Mouse (Mus musculus) megakaryocyte progenitor cell, adult 5-6 weeks (primary cell): ENCODE results near the gene Rnf168. TPM values are rescaled to one million over a fixed set of nuclear protein-coding genes. Genes with fewer than 3 reads are reported as not detected.

Experiments used
- ATAC-seq: replicated peaks from 2 replicates; pipeline ENCODE4 v1.8.0; 2016; ENCODE audit warnings: mild to moderate bottlenecking, moderate TSS enrichment, inconsistent platforms; ENCODE audit not compliant: poor library complexity
- total RNA-seq, 2 experiments: library from RNA; stranded (forward) in 1 of 2; stranded (reverse) in 1 of 2; fragments of 157-497, 149-512 nt in 1 of 2; fragments of 200-1000 nt in 1 of 2; gene quantifications; 2 replicates each; pipeline versions ENCODE4 v1.2.3 to v1.2.4; 2015 to 2017

The Rnf168 gene
- total RNA-seq, 2 experiments from 2014 or later, result 18.2 to 58.3 TPM

GRCm38 (mm10) chr16:32312859-32313258 is 35.6 kb downstream of the Rnf168 start:
- no peak for ATAC-seq

DNA sequence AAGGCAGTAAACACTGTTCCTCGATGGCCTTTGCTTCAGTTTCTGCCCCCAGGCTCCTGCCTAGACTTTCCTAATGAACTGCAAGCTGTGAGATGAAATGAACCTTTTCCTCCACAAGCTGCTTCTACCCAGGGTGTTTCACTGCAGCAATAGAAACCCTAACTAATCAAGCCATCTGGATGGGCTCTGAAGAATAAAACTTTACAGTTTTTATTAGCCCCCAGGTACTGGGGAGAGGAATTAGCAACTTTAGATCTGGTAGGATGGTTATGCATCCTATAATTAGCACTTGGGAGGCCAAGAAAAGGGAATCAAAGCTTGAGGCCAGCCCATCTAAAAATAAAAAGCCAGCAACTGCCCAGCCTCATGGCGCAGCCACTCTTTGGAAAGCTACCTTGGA is 39.3 kb downstream of the Rnf168 start:
- no peak for ATAC-seq

DNA sequence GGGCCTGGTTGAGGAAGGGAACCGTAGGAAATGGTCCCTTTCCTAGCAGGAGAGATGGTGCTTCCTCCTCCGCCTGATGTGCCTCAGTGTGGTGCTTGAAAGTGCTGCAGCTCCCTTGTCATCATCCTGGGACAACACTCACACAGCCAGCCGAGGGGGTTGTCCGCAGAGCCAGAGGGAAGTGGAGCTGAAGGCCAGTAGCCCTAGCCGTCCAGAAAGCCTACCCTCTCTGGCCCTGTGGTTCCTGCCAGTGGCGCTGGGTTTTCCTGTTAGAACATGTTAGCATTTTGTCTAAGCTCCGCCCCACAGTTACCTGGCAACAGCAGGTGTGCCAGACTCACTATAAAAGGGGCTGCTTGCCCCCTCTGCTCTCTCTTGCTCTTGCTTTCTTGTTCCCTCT is 46.7 kb downstream of the Rnf168 start:
- no peak; the same call in 1 of the 2 replicates for ATAC-seq

- no peak for ATAC-seq
Measured at GRCm38 (mm10) chr16:32330876-32331670, 53.8 kb downstream of the Rnf168 start.

- ATAC-seq, result peak; percentile 92
Measured at GRCm38 (mm10) chr16:32332040-32332555, 54.8 kb downstream of the Rnf168 start, which contains the start of gene Ubxn7. TSS of gene Ubxn7 (plus strand) at chr16:32332257.

GRCm38 (mm10) chr16:32332556-32333511 is 55.6 kb downstream of the Rnf168 start:
- peak; percentile 49 for ATAC-seq

- no peak for ATAC-seq
Measured at GRCm38 (mm10) chr16:32335146-32335545, 57.9 kb downstream of the Rnf168 start.

DNA sequence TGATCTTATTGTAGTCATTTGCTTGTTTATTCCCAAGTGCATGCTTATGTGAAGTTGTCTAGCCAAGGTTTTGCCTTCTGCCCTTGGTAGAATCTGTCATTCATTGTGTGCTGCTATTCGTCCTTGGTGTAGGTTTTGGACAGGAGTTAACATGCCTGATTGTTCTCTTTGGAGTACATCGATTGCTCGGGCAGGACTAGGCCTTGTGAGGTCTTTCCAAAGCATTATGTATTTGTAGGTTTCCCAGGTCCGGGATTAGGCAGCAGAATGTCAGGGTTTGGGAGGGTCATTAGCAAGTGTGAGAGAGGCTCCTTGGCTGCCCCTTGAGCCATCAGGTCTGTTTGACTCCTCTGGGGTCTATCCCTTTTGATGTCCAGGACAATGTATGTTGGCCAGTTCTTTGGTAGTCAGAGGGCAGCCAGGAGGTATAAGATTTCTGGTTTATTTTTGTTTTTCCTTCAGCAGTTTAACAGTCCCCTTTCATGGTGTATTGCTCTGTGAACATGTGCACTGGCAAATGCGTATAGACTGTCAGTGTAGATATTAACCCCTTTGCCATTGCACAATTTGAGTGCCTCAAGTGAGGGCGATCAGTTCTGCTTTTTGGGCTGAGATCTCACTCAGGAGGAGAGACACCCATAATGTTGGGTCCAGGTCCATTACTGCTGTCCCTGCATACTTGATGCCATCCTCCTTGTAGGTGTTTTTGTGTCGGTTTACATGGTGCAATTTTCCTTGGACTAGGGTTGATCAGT is 58.9 kb downstream of the Rnf168 start:
- ATAC-seq, result peak; percentile 44; the same call in 1 of the 2 replicates

GRCm38 (mm10) chr16:32337001-32337400 is 59.7 kb downstream of the Rnf168 start:
- ATAC-seq, result no peak

GRCm38 (mm10) chr16:32340451-32340850 is 63.2 kb downstream of the Rnf168 start:
- ATAC-seq, result 0 out of 2 replicates have a peak, but pooled peaks have one; percentile 17

DNA sequence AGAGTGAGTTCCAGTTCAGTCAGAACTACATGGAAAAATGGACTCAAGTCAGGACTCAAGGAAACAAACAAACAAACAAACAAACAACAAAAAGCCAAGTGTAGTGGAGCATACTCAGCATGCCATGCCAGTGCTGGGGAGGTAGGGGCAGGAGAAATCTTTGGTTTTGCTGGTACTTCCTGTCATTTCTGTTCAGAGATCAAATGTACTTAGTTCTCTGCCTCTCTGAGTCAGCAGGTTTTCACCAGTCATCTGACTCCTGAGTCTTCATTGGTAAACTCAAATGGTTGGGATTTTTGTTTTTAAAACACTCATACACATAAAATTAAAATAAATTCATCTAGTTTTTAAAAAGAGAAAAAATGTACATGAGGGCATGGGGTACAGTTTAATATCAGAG is 68.3 kb downstream of the Rnf168 start:
- ATAC-seq, result 0 out of 2 replicates have a peak, but pooled peaks have one; percentile 23

GRCm38 (mm10) chr16:32350776-32351175 is 73.5 kb downstream of the Rnf168 start:
- ATAC-seq, result no peak

Other genes with a start within 250 kb of the Rnf168 start
- 60.6 and 61.9 TPM in 2 replicates for gene Pak2, start 198.1 kb upstream of the Rnf168 start, total RNA-seq (2015)
- 52.4 and 58.2 TPM in 2 replicates for gene Pak2, start 198.1 kb upstream of the Rnf168 start, total RNA-seq (2017)
- gene Pigx, start 177.7 kb upstream of the Rnf168 start, total RNA-seq (2015), result 95.8 and 106 TPM in 2 replicates
- 49.1 and 57.9 TPM in 2 replicates for gene Pigx, start 177.7 kb upstream of the Rnf168 start, total RNA-seq (2017)
- gene Cep19, start 177.7 kb upstream of the Rnf168 start, total RNA-seq (2015), result 18.0 and 22.8 TPM in 2 replicates
- 29.0 and 30.7 TPM in 2 replicates for gene Cep19, start 177.7 kb upstream of the Rnf168 start, total RNA-seq (2017)
- 180 and 190 TPM in 2 replicates for gene Nrros, start 111.9 kb upstream of the Rnf168 start, total RNA-seq (2015)
- gene Nrros, start 111.9 kb upstream of the Rnf168 start, total RNA-seq (2017), result 116 and 133 TPM in 2 replicates
- 103 and 110 TPM in 2 replicates for gene Bex6, start 97.6 kb upstream of the Rnf168 start, total RNA-seq (2015)
- gene Bex6, start 97.6 kb upstream of the Rnf168 start, total RNA-seq (2017), result 81.8 and 101 TPM in 2 replicates
- gene Fbxo45, start 30.3 kb upstream of the Rnf168 start, total RNA-seq (2015), result 16.3 and 16.5 TPM in 2 replicates
- 19.7 and 22.8 TPM in 2 replicates for gene Fbxo45, start 30.3 kb upstream of the Rnf168 start, total RNA-seq (2017)
- gene Wdr53, start 30.2 kb upstream of the Rnf168 start, total RNA-seq (2015), result 9.5 and 9.9 TPM in 2 replicates
- 19.6 and 21.6 TPM in 2 replicates for gene Wdr53, start 30.2 kb upstream of the Rnf168 start, total RNA-seq (2017)
- not detected in 2 replicates for gene Smco1, start 6.0 kb upstream of the Rnf168 start, total RNA-seq (2015)
- not detected in 2 replicates for gene Smco1, start 6.0 kb upstream of the Rnf168 start, total RNA-seq (2017)
- gene Ubxn7, start 54.8 kb downstream of the Rnf168 start, total RNA-seq (2015), result 24.5 and 35.5 TPM in 2 replicates
- 23.3 and 30.8 TPM in 2 replicates for gene Ubxn7, start 54.8 kb downstream of the Rnf168 start, total RNA-seq (2017)
- gene Tm4sf19, start 123.0 kb downstream of the Rnf168 start, total RNA-seq (2015), result not detected in 2 replicates
- not detected in 2 replicates for gene Tm4sf19, start 123.0 kb downstream of the Rnf168 start, total RNA-seq (2017)
- gene Tctex1d2, start 142.2 kb downstream of the Rnf168 start, total RNA-seq (2015), result 41.0 and 43.7 TPM in 2 replicates
- 37.6 and 41.4 TPM in 2 replicates for gene Tctex1d2, start 142.2 kb downstream of the Rnf168 start, total RNA-seq (2017)
- 50.2 and 58.1 TPM in 2 replicates for gene Pcyt1a, start 153.5 kb downstream of the Rnf168 start, total RNA-seq (2015)
- 74.4 and 99.1 TPM in 2 replicates for gene Pcyt1a, start 153.5 kb downstream of the Rnf168 start, total RNA-seq (2017)
- gene Slc51a, start 210.4 kb downstream of the Rnf168 start, total RNA-seq (2015), result not detected in 2 replicates
- gene Slc51a, start 210.4 kb downstream of the Rnf168 start, total RNA-seq (2017), result 0.04 and 0.17 TPM in 2 replicates
- not detected in 2 replicates for gene Zdhhc19, start 218.8 kb downstream of the Rnf168 start, total RNA-seq (2015)
- gene Zdhhc19, start 218.8 kb downstream of the Rnf168 start, total RNA-seq (2017), result not detected in 2 replicates